Mouse (Mus musculus): ENCODE data around the gene Ociad1.

- TF ChIP-seq CTCF (IDR thresholded peaks at IDR 0.05; ENCODE audit: low read depth, low read length) (no peak), POLR2A (IDR thresholded peaks at IDR 0.05; ENCODE audit: insufficient read depth, low read length) (no peak), EP300 (IDR thresholded peaks at IDR 0.05; ENCODE audit: insufficient read depth, low read depth, low read length) (no peak)
Observed at GRCm38 (mm10) chr5:73336448-73336847, 43.9 kb downstream of the Ociad1 start.
